Mouse (Mus musculus): ENCODE results near the gene Ankle1. TPM values are rescaled to one million over a fixed set of nuclear protein-coding genes. Genes with fewer than 3 reads are reported as not detected.
"Not testable (repeated sequence)": the region's sequence is repeated elsewhere in the genome, so short reads cannot be mapped to it uniquely, and the experiment has no call there.

Ankle1 gene
- total and polyA plus RNA-seq, 2 experiments from 2014 or later, result 0.81 to 2.3 TPM

GRCm38 (mm10) chr8:71407441-71407840 lies 1.6 kb downstream of the Ankle1 start:
- Histone ChIP-seq H3K4me1 (ENCODE audit: insufficient read depth) (peaks cover 6% of the 10 kb centered on the region; the same call in 1 of the 2 replicates), H3K4me3 (ENCODE audit: low read depth, low read length) (no peak overlapping the region), H3K27me3 (ENCODE audit: insufficient read depth, low read length) (no peaks in the 10 kb centered on the region), H3K9me3 (ENCODE audit: low read length) (no peaks in the 10 kb centered on the region), H3K9ac (no peak overlapping the region), H3K27ac (ENCODE audit: low read depth, low read length) (no peak overlapping the region), H3K36me3 (ENCODE audit: insufficient read depth) (peaks cover 3% of the 10 kb centered on the region; the same call in 1 of the 2 replicates), H3K4me2 (ENCODE audit: low read depth) (no peak overlapping the region)
- WGBS, result 95% methylated on average over 14 of the region's 14 CpGs
- TF ChIP-seq CTCF (IDR thresholded peaks at IDR 0.05; ENCODE audit: low read depth), result no peak
- DNase-seq (no peak), ATAC-seq (no peak)

GRCm38 (mm10) chr8:71408231-71408630 lies 2.4 kb downstream of the Ankle1 start:
- 96% methylated on average over 4 of the region's 4 CpGs for WGBS
- Histone ChIP-seq H3K4me2 (ENCODE audit: low read depth) (no peak overlapping the region), H3K36me3 (ENCODE audit: insufficient read depth) (peaks cover under 1% of the 10 kb centered on the region; the same call in 1 of the 2 replicates), H3K9me3 (ENCODE audit: low read length) (no peaks in the 10 kb centered on the region), H3K27me3 (ENCODE audit: insufficient read depth, low read length) (no peaks in the 10 kb centered on the region), H3K4me3 (ENCODE audit: low read depth, low read length) (no peak overlapping the region), H3K27ac (ENCODE audit: low read depth, low read length) (no peak overlapping the region), H3K4me1 (ENCODE audit: insufficient read depth) (peaks cover 6% of the 10 kb centered on the region; the same call in 1 of the 2 replicates), H3K9ac (no peak overlapping the region)
- DNase-seq (no peak), ATAC-seq (no peak)
- TF ChIP-seq CTCF (IDR thresholded peaks at IDR 0.05; ENCODE audit: low read depth), result no peak

GRCm38 (mm10) chr8:71411535-71412273 lies 5.9 kb downstream of the Ankle1 start:
- H3K4me1 ChIP-seq (ENCODE audit: insufficient read depth), result no peaks in the 10 kb centered on the region
- no peak for DNase-seq
- no peak for TF ChIP-seq CTCF (IDR thresholded peaks at IDR 0.05; ENCODE audit: low read depth)
- H3K36me3 ChIP-seq (ENCODE audit: insufficient read depth), result no peaks in the 10 kb centered on the region; the same call in 1 of the 2 replicates
- H3K9ac ChIP-seq, result no peak overlapping the region
- ATAC-seq, result no peak
- 52% methylated on average over 11 of the region's 11 CpGs for WGBS
- H3K9me3 ChIP-seq (ENCODE audit: low read length), result no peaks in the 10 kb centered on the region
- H3K4me2 ChIP-seq (ENCODE audit: low read depth), result no peak overlapping the region
- no peak overlapping the region for H3K4me3 ChIP-seq (ENCODE audit: low read depth, low read length)
- H3K27ac ChIP-seq (ENCODE audit: low read depth, low read length), result no peak overlapping the region
- no peaks in the 10 kb centered on the region for H3K27me3 ChIP-seq (ENCODE audit: insufficient read depth, low read length)

GRCm38 (mm10) chr8:71422121-71422520 lies 16.3 kb downstream of the Ankle1 start:
- H3K4me3 ChIP-seq (ENCODE audit: low read depth, low read length), result no peak overlapping the region
- DNase-seq, result no peak
- H3K27me3 ChIP-seq (ENCODE audit: insufficient read depth, low read length), result no peaks in the 10 kb centered on the region
- no peaks in the 10 kb centered on the region for H3K36me3 ChIP-seq (ENCODE audit: insufficient read depth)
- H3K4me2 ChIP-seq (ENCODE audit: low read depth), result no peak overlapping the region
- no peak overlapping the region for H3K9ac ChIP-seq
- H3K27ac ChIP-seq (ENCODE audit: low read depth, low read length), result no peak overlapping the region
- H3K4me1 ChIP-seq (ENCODE audit: insufficient read depth), result no peaks in the 10 kb centered on the region
- no peaks in the 10 kb centered on the region; the same call in 1 of the 2 replicates for H3K9me3 ChIP-seq (ENCODE audit: low read length)
- no peak for TF ChIP-seq CTCF (IDR thresholded peaks at IDR 0.05; ENCODE audit: low read depth)
- no peak for ATAC-seq

- not testable (repeated sequence) for H3K27ac ChIP-seq (ENCODE audit: low read depth, low read length); H3K4me3 ChIP-seq (ENCODE audit: low read depth, low read length); H3K4me1 ChIP-seq (ENCODE audit: insufficient read depth); H3K9ac ChIP-seq; H3K27me3 ChIP-seq (ENCODE audit: insufficient read depth, low read length); H3K4me2 ChIP-seq (ENCODE audit: low read depth); DNase-seq; ATAC-seq; H3K36me3 ChIP-seq (ENCODE audit: insufficient read depth); H3K9me3 ChIP-seq (ENCODE audit: low read length)
- WGBS, result 87% methylated on average over 1 of the region's 1 CpGs
Observed at GRCm38 (mm10) chr8:71432935-71433334, 27.1 kb downstream of the Ankle1 start.

- Histone ChIP-seq H3K9ac (no peak overlapping the region), H3K36me3 (ENCODE audit: insufficient read depth) (no peaks in the 10 kb centered on the region), H3K4me3 (ENCODE audit: low read depth, low read length) (no peak overlapping the region), H3K4me1 (ENCODE audit: insufficient read depth) (no peaks in the 10 kb centered on the region), H3K9me3 (ENCODE audit: low read length) (no peaks in the 10 kb centered on the region), H3K4me2 (ENCODE audit: low read depth) (no peak overlapping the region), H3K27ac (ENCODE audit: low read depth, low read length) (no peak overlapping the region), H3K27me3 (ENCODE audit: insufficient read depth, low read length) (0 out of 2 replicates have a peak, but pooled peaks cover 4% of the 10 kb centered on the region)
- no peak for ATAC-seq
- no peak for TF ChIP-seq CTCF (IDR thresholded peaks at IDR 0.05; ENCODE audit: low read depth)
- 56% methylated on average over 3 of the region's 3 CpGs for WGBS
- DNase-seq, result no peak
Observed at GRCm38 (mm10) chr8:71437041-71437440, 31.2 kb downstream of the Ankle1 start.

- Histone ChIP-seq H3K4me2 (ENCODE audit: low read depth) (no peak overlapping the region), H3K4me3 (ENCODE audit: low read depth, low read length) (no peak overlapping the region), H3K4me1 (ENCODE audit: insufficient read depth) (no peaks in the 10 kb centered on the region), H3K27me3 (ENCODE audit: insufficient read depth, low read length) (no peaks in the 10 kb centered on the region), H3K9ac (no peak overlapping the region), H3K9me3 (ENCODE audit: low read length) (no peaks in the 10 kb centered on the region), H3K27ac (ENCODE audit: low read depth, low read length) (no peak overlapping the region), H3K36me3 (ENCODE audit: insufficient read depth) (no peaks in the 10 kb centered on the region)
- peak; percentile 83 for DNase-seq
- 1% methylated on average over 7 of the region's 7 CpGs for WGBS
- peak; percentile 74 for ATAC-seq
- peak; percentile 86 for TF ChIP-seq CTCF (IDR thresholded peaks at IDR 0.05; ENCODE audit: low read depth)
Observed at GRCm38 (mm10) chr8:71441404-71441803, 35.6 kb downstream of the Ankle1 start.

All from forebrain, postnatal 0 days (tissue).